ENCODE assay signal across 8 mouse cellular contexts in genomic region chr1:80340061-80340435, GRCm38 (mm10). TPM values are rescaled to one million over a fixed set of nuclear protein-coding genes. Genes with fewer than 3 reads are reported as not detected.
A peak's percentile ranks its signal among the peaks of the same experiment; 100 is the strongest.
DNase-seq lines count a peak whose midpoint lies in the region; ATAC-seq and TF ChIP-seq lines count a peak whose summit lies in the region.

No protein-coding gene starts in this region.

- H3K4me1 ChIP-seq in forebrain, embryonic 16.5 days (replicated peaks; ENCODE audit: control insufficient read depth, insufficient read depth, low read length): peaks cover 19% of the 10 kb centered on the region
- peaks cover 18% of the 10 kb centered on the region for H3K4me1 ChIP-seq in limb, embryonic 10.5 days
- peaks cover 34% of the 10 kb centered on the region for H3K4me1 ChIP-seq in midbrain, embryonic 10.5 days

- H3K36me3 ChIP-seq in forebrain, embryonic 16.5 days (ENCODE audit: control insufficient read depth, insufficient read depth): no peaks in the 10 kb centered on the region
- H3K36me3 ChIP-seq in limb, embryonic 10.5 days: no peaks in the 10 kb centered on the region
- no peaks in the 10 kb centered on the region for H3K36me3 ChIP-seq in midbrain, embryonic 10.5 days

- peak overlapping the region; percentile 94 for H3K4me3 ChIP-seq in forebrain, embryonic 16.5 days (replicated peaks; ENCODE audit: low read length)
- H3K4me3 ChIP-seq in limb, embryonic 10.5 days: peak overlapping the region; percentile 92
- H3K4me3 ChIP-seq in midbrain, embryonic 10.5 days: peak overlapping the region; percentile 92

- no peaks in the 10 kb centered on the region for H3K27me3 ChIP-seq in Patski
- no peaks in the 10 kb centered on the region for H3K27me3 ChIP-seq in forebrain, embryonic 16.5 days (replicated peaks; ENCODE audit: control insufficient read depth, insufficient read depth, low read length)
- no peaks in the 10 kb centered on the region for H3K27me3 ChIP-seq in limb, embryonic 10.5 days (ENCODE audit: low read depth, poor library complexity, severe bottlenecking)
- H3K27me3 ChIP-seq in midbrain, embryonic 10.5 days (ENCODE audit: low read depth, poor library complexity, severe bottlenecking): no peaks in the 10 kb centered on the region

- POLR2A ChIA-PET in Patski (lab: Charles Lee): no interaction called here

- no peak for DNase-seq in Patski (ENCODE audit: low read depth, low spot score)
- DNase-seq in cerebellum, adult 11-12 months: peak; percentile 86
- DNase-seq in limb, embryonic 10.5 days (ENCODE audit: low spot score): peak; percentile 74
- DNase-seq in midbrain, embryonic 10.5 days (ENCODE audit: low spot score): peak; percentile 66
- peak; percentile 64 for DNase-seq in right cerebral cortex, postnatal 4 days
- peak; percentile 60 for DNase-seq in yolk sac, embryonic 10.5 days (ENCODE audit: low spot score)

- in situ Hi-C loops in Patski (cut with MboI; ENCODE audit: low pct_unique_long_range_greater_than_20kb): no loop called here

- H3K27ac ChIP-seq in forebrain, embryonic 16.5 days (ENCODE audit: low read length): peak overlapping the region; percentile 98
- peak overlapping the region; percentile 98 for H3K27ac ChIP-seq in limb, embryonic 10.5 days
- H3K27ac ChIP-seq in midbrain, embryonic 10.5 days (replicated peaks): peak overlapping the region; percentile 98

- H3K9ac ChIP-seq in forebrain, embryonic 16.5 days (replicated peaks; ENCODE audit: low read depth, low read length): peak overlapping the region; percentile 97

- CTCF ChIA-PET in Patski (lab: Charles Lee): no interaction called here

- WGBS in forebrain, embryonic 16.5 days: 0% methylated on average over 15 of the region's 59 CpGs
- under 1% methylated on average over 54 of the region's 59 CpGs for WGBS in limb, embryonic 10.5 days
- under 1% methylated on average over 54 of the region's 59 CpGs for WGBS in midbrain, embryonic 10.5 days

- no peak for TF ChIP-seq CTCF in Patski (IDR thresholded peaks at IDR 0.05)

- H3K9me3 ChIP-seq in forebrain, embryonic 16.5 days (ENCODE audit: control insufficient read depth, low read length): no peaks in the 10 kb centered on the region
- H3K9me3 ChIP-seq in limb, embryonic 10.5 days (replicated peaks): no peaks in the 10 kb centered on the region
- H3K9me3 ChIP-seq in midbrain, embryonic 10.5 days (replicated peaks): no peaks in the 10 kb centered on the region

- ATAC-seq in Patski: peak; percentile 61
- peak; percentile 9 for ATAC-seq in forebrain, embryonic 16.5 days
- peak; percentile 30 for ATAC-seq in inflammation-experienced regulatory T-cells, adult 6 months

- H3K4me2 ChIP-seq in forebrain, embryonic 16.5 days (ENCODE audit: low read length): peak overlapping the region; percentile 95

RNA-seq across cellular contexts. Expression of gene Cul3, which starts 0.2 kb away (rescaled TPM):
- polyA plus RNA-seq in Patski (2021): 151 TPM
- 26.9 and 28.5 TPM in 2 replicates for polyA plus RNA-seq in forebrain, embryonic 16.5 days (2015; fragmentation: Nextera tagmentation; extraction: Ambion mirVana)
- polyA plus RNA-seq in inflammation-experienced regulatory T-cells, adult 6 months (2017; shearing (Covaris generic)): 10 to 100 TPM; 21.1 to 59.9 (median 39.7) TPM
- 31.7 and 33.7 TPM in 2 replicates for polyA plus RNA-seq in limb, embryonic 10.5 days (2016; fragmentation: Nextera tagmentation; extraction: Ambion mirVana)
- 27.0 and 28.3 TPM in 2 replicates for polyA plus RNA-seq in midbrain, embryonic 10.5 days (2016; fragmentation: Nextera tagmentation; extraction: Ambion mirVana)

Comparison
In these comparisons a context has a peak if more than half of its experiments do, and no peak if none do; other contexts are left out.
1. ATAC-seq: peak in every context shown above with its lines; median percentile 61 in Patski; 30 in inflammation-experienced regulatory T-cells, adult 6 months; 9 in forebrain, embryonic 16.5 days.